Mouse (Mus musculus): Measurements from ENCODE around the gene Kbtbd2. TPM values are rescaled to one million over a fixed set of nuclear protein-coding genes. Genes with fewer than 3 reads are reported as not detected.

The Kbtbd2 gene
- total RNA-seq, 2 experiments from 2014 or later, result 67.3 to 71.7 TPM

GRCm38 (mm10) chr6:56789336-56789735, 8.3 kb downstream of the Kbtbd2 start:
- DNase-seq (ENCODE audit: low spot score in 2 of 2), result no peak

- DNase-seq (ENCODE audit: low spot score in 2 of 2), result no peak
Observed at GRCm38 (mm10) chr6:56787668-56788067, 9.9 kb downstream of the Kbtbd2 start.

- DNase-seq (ENCODE audit: low spot score in 2 of 2), result no peak
Observed at GRCm38 (mm10) chr6:56785068-56785467, 12.5 kb downstream of the Kbtbd2 start.

GRCm38 (mm10) chr6:56783561-56784272, 13.9 kb downstream of the Kbtbd2 start:
- DNase-seq (ENCODE audit: low spot score in 2 of 2), result no peak

DNA sequence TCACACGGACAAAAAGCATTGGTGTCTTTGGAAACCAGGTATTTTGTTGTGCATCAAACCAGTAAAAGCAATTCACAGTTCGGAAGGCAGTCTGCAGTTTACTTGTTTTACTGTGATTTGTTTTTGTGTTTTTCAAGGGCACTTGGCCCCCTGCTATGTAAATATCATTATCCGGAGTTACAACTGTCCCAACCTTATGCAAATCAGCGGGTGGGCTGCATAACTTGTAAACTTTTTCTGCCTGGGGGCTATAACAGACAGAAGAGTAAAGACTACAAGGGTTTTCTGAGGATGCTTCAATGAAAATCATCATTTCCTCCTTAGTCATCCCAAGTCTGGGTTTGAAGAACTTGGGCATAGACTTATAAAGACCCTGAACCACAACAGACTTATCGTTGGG, 18.0 kb downstream of the Kbtbd2 start:
- no peak for DNase-seq (ENCODE audit: low spot score in 2 of 2)

GRCm38 (mm10) chr6:56775816-56776215, 21.8 kb downstream of the Kbtbd2 start:
- DNase-seq (ENCODE audit: low spot score in 2 of 2), result no peak

- DNase-seq (ENCODE audit: low spot score in 2 of 2), result no peak
Observed at GRCm38 (mm10) chr6:56765696-56766095, 31.9 kb downstream of the Kbtbd2 start.

DNA sequence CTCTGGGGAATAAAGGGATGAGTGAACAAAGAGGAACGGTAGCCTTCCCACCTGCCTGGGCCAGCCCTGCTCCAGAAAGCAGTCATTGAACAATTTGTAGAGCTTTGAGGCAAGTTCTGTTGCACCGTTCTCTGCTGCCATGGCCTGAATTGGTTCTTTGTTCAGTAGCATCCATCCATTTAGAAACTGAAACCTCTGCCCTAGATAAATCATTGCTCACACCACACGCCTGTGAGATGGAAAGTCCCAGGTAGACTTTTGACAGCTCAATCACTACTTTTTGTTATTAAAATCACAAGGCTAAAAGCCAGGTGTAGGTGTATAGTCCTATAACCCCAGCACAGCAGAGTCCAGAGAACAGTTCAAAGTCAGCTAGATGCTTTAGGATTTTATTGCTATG, 32.3 kb downstream of the Kbtbd2 start:
- no peak for DNase-seq (ENCODE audit: low spot score in 2 of 2)

GRCm38 (mm10) chr6:56759324-56759723, 38.3 kb downstream of the Kbtbd2 start:
- no peak for DNase-seq (ENCODE audit: low spot score in 2 of 2)

- DNase-seq (ENCODE audit: low spot score in 2 of 2), result no peak
Observed at GRCm38 (mm10) chr6:56756117-56756516, 41.5 kb downstream of the Kbtbd2 start.

GRCm38 (mm10) chr6:56753719-56754118, 43.9 kb downstream of the Kbtbd2 start:
- DNase-seq (ENCODE audit: low spot score in 2 of 2), result no peak

- DNase-seq (ENCODE audit: low spot score in 2 of 2), result no peak
Observed at GRCm38 (mm10) chr6:56745950-56746543, 51.6 kb downstream of the Kbtbd2 start.

GRCm38 (mm10) chr6:56732545-56732944, 65.1 kb downstream of the Kbtbd2 start:
- DNase-seq (ENCODE audit: low spot score in 2 of 2), result no peak

Other genes starting within 250 kb of the Kbtbd2 start
- 1 to 10 TPM; 4.9 to 7.7 TPM for gene Pde1c, start 228.7 kb downstream of the Kbtbd2 start, total RNA-seq (2021)
- gene Lsm5, start 93.1 kb downstream of the Kbtbd2 start, total RNA-seq (2021), result 10 to 100 TPM; 12.5 to 13.8 TPM
- gene Avl9, start 82.9 kb downstream of the Kbtbd2 start, total RNA-seq (2021), result 10 to 100 TPM; 46.5 to 48.3 TPM
- gene Fkbp9, start 34.2 kb upstream of the Kbtbd2 start, total RNA-seq (2021), result 10 to 100 TPM; 26.8 to 31.4 TPM
- 10 to 100 TPM; 57.1 to 60.8 TPM for gene Nt5c3, start 126.1 kb upstream of the Kbtbd2 start, total RNA-seq (2021)
- gene Vmn1r4, start 126.2 kb upstream of the Kbtbd2 start, total RNA-seq (2021), result under 1 TPM; 0.16 to 0.42 TPM
- not detected for gene Vmn1r5, start 172.5 kb upstream of the Kbtbd2 start, total RNA-seq (2021)
- gene Vmn1r6, start 199.4 kb upstream of the Kbtbd2 start, total RNA-seq (2021), result not detected
- not detected for gene Vmn1r7, start 227.5 kb upstream of the Kbtbd2 start, total RNA-seq (2021)
- not detected for gene Vmn1r8, start 234.5 kb upstream of the Kbtbd2 start, total RNA-seq (2021)

All from left cerebral cortex, adult 18-20 months (tissue).